Mouse (Mus musculus) fat pad, adult 2 months (tissue): ENCODE results near the gene Txn2.
"Not testable (repeated sequence)": the region's sequence is repeated elsewhere in the genome, so short reads cannot be mapped to it uniquely, and the experiment has no call there.

Experiments used
- DNase-seq: peaks from one replicate; pipeline ENCODE4 v3.0.0-alpha.2; 2011; ENCODE audit warnings: low read depth, low spot score; ENCODE audit errors: extremely low read depth

Gene Txn2

GRCm38 (mm10) chr15:77880738-77881137 is 48.1 kb downstream of the Txn2 start:
- no peak for DNase-seq

DNA sequence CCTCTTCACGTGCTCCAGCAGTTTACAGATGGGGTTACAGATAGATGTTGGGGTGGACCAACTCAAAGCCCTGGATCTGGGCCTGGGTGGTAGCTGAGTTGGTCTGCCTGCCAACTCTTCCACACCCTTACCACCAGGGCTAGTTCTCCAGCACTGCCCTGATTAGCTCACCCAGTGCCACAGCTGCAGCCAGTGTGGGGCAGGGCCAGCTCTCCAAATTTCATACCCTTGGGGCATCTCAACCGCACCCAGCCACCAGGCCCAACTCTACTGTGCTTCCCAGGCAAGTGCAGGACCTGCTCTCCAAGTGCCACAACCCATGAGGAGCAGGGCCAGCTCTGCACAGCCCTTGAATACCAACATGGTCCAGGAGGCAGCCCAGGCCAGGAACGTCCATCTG is 49.0 kb downstream of the Txn2 start:
- no peak for DNase-seq

DNA sequence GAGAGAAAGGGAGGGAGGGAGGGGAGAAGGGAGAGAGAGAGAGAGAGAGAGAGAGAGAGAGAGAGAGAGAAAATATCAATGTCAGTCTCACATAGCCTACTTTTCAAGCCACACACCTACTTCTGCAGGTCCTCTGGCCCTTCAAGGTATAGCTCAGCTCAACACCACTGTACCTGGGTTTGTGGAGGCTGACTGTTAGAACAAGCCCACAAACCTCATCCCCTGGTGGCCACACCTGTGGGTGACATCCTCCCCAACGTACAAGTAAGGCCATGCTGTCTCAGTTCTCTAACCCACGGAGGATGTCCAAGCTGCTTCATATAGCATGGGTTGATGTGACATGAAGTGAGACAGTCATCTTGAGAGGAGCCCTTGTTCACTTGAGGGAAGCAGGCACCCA is 51.6 kb downstream of the Txn2 start:
- DNase-seq: no peak

- peak; percentile 8 for DNase-seq
Measured at GRCm38 (mm10) chr15:77876716-77877115, 52.1 kb downstream of the Txn2 start.

- no peak for DNase-seq
Measured at GRCm38 (mm10) chr15:77875953-77876352, 52.9 kb downstream of the Txn2 start.

- no peak for DNase-seq
Measured at GRCm38 (mm10) chr15:77874807-77875206, 54.0 kb downstream of the Txn2 start.

DNA sequence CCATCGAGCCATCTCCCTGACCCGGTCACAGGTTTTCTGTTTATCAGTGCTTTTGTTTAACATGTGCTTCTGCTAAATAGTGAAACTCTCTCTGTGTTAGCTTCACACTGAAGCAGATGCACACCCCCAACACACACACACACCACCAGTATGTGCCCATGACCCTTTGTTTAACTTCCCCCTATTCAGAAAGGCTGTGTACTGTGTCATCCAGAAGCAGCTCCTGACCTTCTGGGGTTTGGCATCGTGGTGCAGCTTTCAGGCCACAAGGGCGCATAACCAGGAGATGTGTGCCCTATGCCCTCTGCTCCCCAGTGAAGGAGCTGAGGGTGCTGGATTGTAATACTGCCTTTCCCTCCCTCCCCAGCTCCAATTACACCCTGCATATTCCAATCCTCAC is 54.5 kb downstream of the Txn2 start:
- no peak for DNase-seq

DNA sequence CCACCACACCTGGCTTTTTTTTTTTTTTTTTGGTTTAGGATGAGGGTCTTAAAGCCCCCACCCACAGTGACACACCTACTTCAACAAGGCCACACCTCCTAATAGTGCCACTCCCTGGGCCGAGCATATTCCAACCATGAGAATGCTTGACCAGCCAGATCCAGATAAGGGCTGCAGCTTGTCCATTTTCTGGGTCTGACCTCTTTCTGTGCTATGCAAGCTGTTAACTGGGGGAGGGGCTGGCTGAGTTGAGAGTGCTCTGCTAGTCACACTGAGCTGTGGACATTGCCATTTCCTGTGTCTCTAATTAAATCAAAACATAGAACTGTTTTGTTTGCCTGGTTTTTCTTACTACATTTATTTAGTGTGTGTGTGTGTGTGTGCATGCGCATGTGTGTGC is 55.2 kb downstream of the Txn2 start:
- no peak for DNase-seq

- no peak for DNase-seq
Measured at GRCm38 (mm10) chr15:77872996-77873395, 55.8 kb downstream of the Txn2 start.

GRCm38 (mm10) chr15:77868340-77868739 is 60.5 kb downstream of the Txn2 start:
- DNase-seq: no peak

- DNase-seq: not testable (repeated sequence)
Measured at GRCm38 (mm10) chr15:77867231-77867968, 61.4 kb downstream of the Txn2 start.

DNA sequence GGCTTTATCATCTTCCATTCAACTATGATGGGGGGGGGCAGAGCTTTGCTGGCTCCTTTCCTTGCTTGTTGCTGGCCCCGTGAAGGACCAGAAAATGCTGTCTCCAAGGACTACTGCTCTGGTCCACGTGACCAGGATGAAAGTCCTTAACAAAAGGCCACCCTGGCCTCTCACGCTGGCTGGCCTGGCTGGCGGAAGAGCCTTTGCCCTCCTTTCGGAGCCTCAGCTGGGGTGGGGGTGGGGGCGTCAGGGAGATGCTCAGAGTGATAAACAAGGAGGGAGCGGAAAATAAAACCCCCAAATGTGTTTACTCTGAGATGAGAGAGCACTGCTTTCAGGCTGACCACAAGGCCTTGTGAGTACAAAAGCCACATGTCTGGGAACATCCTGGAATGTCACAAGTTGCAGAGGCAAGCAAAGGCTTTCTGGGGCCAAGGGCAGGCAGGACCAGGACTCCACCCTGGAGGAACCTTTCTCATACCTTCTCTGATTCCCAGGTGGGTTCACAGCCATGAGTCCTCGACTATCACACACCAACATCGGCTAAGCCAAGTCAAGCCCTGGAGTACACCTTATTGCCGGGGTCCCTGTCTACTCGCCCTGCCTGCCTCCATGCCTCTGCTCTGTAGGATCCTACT is 62.1 kb downstream of the Txn2 start:
- DNase-seq: no peak
